Mouse (Mus musculus) liver, embryonic 11.5 days (tissue): ENCODE measurements around the gene Dazap2. TPM values are rescaled to one million over a fixed set of nuclear protein-coding genes. Genes with fewer than 3 reads are reported as not detected.
A peak's percentile ranks its signal among the peaks of the same experiment; 100 is the strongest.

Source experiments
- ATAC-seq: fragments of 200-750 bp; cut with Nextera tagmentation; replicated peaks from 2 replicates; pipeline ENCODE4 v1.8.0; 2017; ENCODE audit warnings: moderate number of reproducible peaks, mild to moderate bottlenecking, moderate TSS enrichment, moderate library complexity; ENCODE audit not compliant: low FRiP score
- DNase-seq: peaks from one replicate; pipeline ENCODE4 v3.0.0-alpha.2; 2017; ENCODE audit warnings: low spot score
- H3K27ac ChIP-seq: fragments of 300-500 bp; sonication (generic); 2 replicates; pipeline ENCODE4 v1.5.1; 2014; ENCODE audit warnings: mild to moderate bottlenecking, low read depth, low read length, control low read depth
- H3K27me3 ChIP-seq: fragments of 300-500 bp; sonication (generic); replicated peaks from 2 replicates; pipeline ENCODE4 v1.6.1; 2014; ENCODE audit warnings: low read length, mixed read lengths; ENCODE audit not compliant: control insufficient read depth, insufficient read depth
- H3K36me3 ChIP-seq: fragments of 300-500 bp; sonication (generic); 2 replicates; pipeline ENCODE4 v1.6.1; 2014; ENCODE audit warnings: mild to moderate bottlenecking, low read length, moderate library complexity, mixed read lengths; ENCODE audit not compliant: control insufficient read depth, insufficient read depth
- H3K4me1 ChIP-seq: fragments of 300-500 bp; sonication (generic); replicated peaks from 2 replicates; pipeline ENCODE4 v1.6.1; 2014; ENCODE audit warnings: low read length, mixed read lengths; ENCODE audit not compliant: control insufficient read depth, insufficient read depth
- H3K4me2 ChIP-seq: fragments of 300-500 bp; sonication (generic); 2 replicates; pipeline ENCODE4 v1.6.1; 2014; ENCODE audit warnings: mild to moderate bottlenecking, control low read depth, moderate library complexity
- H3K4me3 ChIP-seq: fragments of 300-500 bp; sonication (generic); 2 replicates; pipeline ENCODE4 v1.5.1; 2014; ENCODE audit warnings: low read depth, low read length, control low read depth
- H3K9ac ChIP-seq: fragments of 300-500 bp; sonication (generic); 2 replicates; pipeline ENCODE4 v1.6.1; 2014; ENCODE audit warnings: low read depth, low read length, control low read depth
- H3K9me3 ChIP-seq: fragments of 300-500 bp; sonication (generic); 2 replicates; pipeline ENCODE4 v1.6.1; 2016; ENCODE audit warnings: low read length, inconsistent platforms, mixed read lengths; ENCODE audit not compliant: control insufficient read depth
- WGBS: fragments of 180-500 bp; shearing (Covaris S2); extraction: QIAGEN DNeasy Blood & Tissue Kit; methylation state at CpG from one replicate; pipeline ENCODE4 v1.1.7; 2014; 5-methylcytosine and 5-hydroxymethylcytosine counted together
- polyA plus RNA-seq: library from polyadenylated mRNA; unstranded; fragments of >200 nt; fragmentation: Nextera tagmentation; extraction: Ambion mirVana; gene quantifications from 2 replicates; pipeline ENCODE4 v1.2.1, GENCODE M21; 2014

The Dazap2 gene
- polyA plus RNA-seq, 1 experiment from 2014 or later: 256 TPM

GRCm38 (mm10) chr15:100628797-100629196, 13.6 kb downstream of the Dazap2 start:
- no peak overlapping the region for H3K9ac ChIP-seq
- WGBS: 47% methylated on average over 7 of the region's 7 CpGs
- H3K4me2 ChIP-seq: no peak overlapping the region
- no peaks in the 10 kb centered on the region for H3K36me3 ChIP-seq
- H3K27ac ChIP-seq: no peak overlapping the region
- H3K9me3 ChIP-seq: no peaks in the 10 kb centered on the region
- ATAC-seq: no peak
- DNase-seq: no peak
- H3K4me3 ChIP-seq: no peak overlapping the region
- peaks cover 19% of the 10 kb centered on the region for H3K4me1 ChIP-seq
- H3K27me3 ChIP-seq: no peaks in the 10 kb centered on the region; the same call in 1 of the 2 replicates

- Histone ChIP-seq H3K27me3 (peaks cover 9% of the 10 kb centered on the region), H3K9me3 (no peaks in the 10 kb centered on the region), H3K4me3 (no peak overlapping the region), H3K27ac (no peak overlapping the region), H3K4me2 (no peak overlapping the region), H3K9ac (no peak overlapping the region), H3K4me1 (peaks cover 19% of the 10 kb centered on the region), H3K36me3 (no peaks in the 10 kb centered on the region)
- WGBS: 92% methylated on average over 3 of the region's 3 CpGs
- DNase-seq: no peak
- ATAC-seq: no peak
Measured at GRCm38 (mm10) chr15:100630126-100630525, 15.0 kb downstream of the Dazap2 start.

GRCm38 (mm10) chr15:100631454-100632170, 16.5 kb downstream of the Dazap2 start:
- 59% methylated on average over 12 of the region's 12 CpGs for WGBS
- H3K9me3 ChIP-seq: no peaks in the 10 kb centered on the region
- no peak overlapping the region for H3K9ac ChIP-seq
- peaks cover 30% of the 10 kb centered on the region for H3K4me1 ChIP-seq
- no peaks in the 10 kb centered on the region for H3K36me3 ChIP-seq
- no peak overlapping the region for H3K4me3 ChIP-seq
- ATAC-seq: peak; percentile 13; the same call in 1 of the 2 replicates
- no peak overlapping the region for H3K4me2 ChIP-seq
- no peak for DNase-seq
- no peak overlapping the region for H3K27ac ChIP-seq
- peaks cover 24% of the 10 kb centered on the region for H3K27me3 ChIP-seq

GRCm38 (mm10) chr15:100632323-100632722, 17.2 kb downstream of the Dazap2 start:
- ATAC-seq: no peak
- peaks cover 35% of the 10 kb centered on the region for H3K4me1 ChIP-seq
- no peak overlapping the region for H3K27ac ChIP-seq
- WGBS: 65% methylated on average over 5 of the region's 5 CpGs
- no peaks in the 10 kb centered on the region for H3K36me3 ChIP-seq
- H3K4me3 ChIP-seq: no peak overlapping the region
- DNase-seq: no peak
- H3K27me3 ChIP-seq: peaks cover 31% of the 10 kb centered on the region
- H3K9me3 ChIP-seq: no peaks in the 10 kb centered on the region
- H3K9ac ChIP-seq: no peak overlapping the region
- no peak overlapping the region for H3K4me2 ChIP-seq

GRCm38 (mm10) chr15:100633341-100633740, 18.2 kb downstream of the Dazap2 start:
- ATAC-seq (no peak), DNase-seq (no peak)
- H3K9ac ChIP-seq: no peak overlapping the region
- no peaks in the 10 kb centered on the region for H3K9me3 ChIP-seq
- H3K27me3 ChIP-seq: peaks cover 41% of the 10 kb centered on the region
- H3K4me1 ChIP-seq: peaks cover 31% of the 10 kb centered on the region
- no peaks in the 10 kb centered on the region for H3K36me3 ChIP-seq
- H3K4me3 ChIP-seq: no peak overlapping the region
- H3K27ac ChIP-seq: no peak overlapping the region
- 78% methylated on average over 10 of the region's 10 CpGs for WGBS
- no peak overlapping the region for H3K4me2 ChIP-seq

- ATAC-seq (no peak), DNase-seq (no peak)
- WGBS: 10% methylated on average over 9 of the region's 9 CpGs
- peaks cover 43% of the 10 kb centered on the region for H3K27me3 ChIP-seq
- H3K36me3 ChIP-seq: no peaks in the 10 kb centered on the region
- H3K9ac ChIP-seq: no peak overlapping the region
- peak overlapping the region; percentile 97 for H3K4me2 ChIP-seq
- peak overlapping the region; percentile 63; the same call in 1 of the 2 replicates for H3K4me3 ChIP-seq
- H3K4me1 ChIP-seq: peaks cover 29% of the 10 kb centered on the region
- H3K9me3 ChIP-seq: no peaks in the 10 kb centered on the region
- no peak overlapping the region for H3K27ac ChIP-seq
Measured at GRCm38 (mm10) chr15:100635239-100635638, 20.1 kb downstream of the Dazap2 start.

- ATAC-seq: no peak
- H3K27me3 ChIP-seq: peaks cover 43% of the 10 kb centered on the region
- no peak overlapping the region for H3K27ac ChIP-seq
- H3K9me3 ChIP-seq: no peaks in the 10 kb centered on the region
- H3K4me1 ChIP-seq: peaks cover 29% of the 10 kb centered on the region
- DNase-seq: peak; percentile 52
- WGBS: 4% methylated on average over 38 of the region's 38 CpGs
- H3K9ac ChIP-seq: peak overlapping the region; percentile 54
- peak overlapping the region; percentile 97 for H3K4me2 ChIP-seq
- H3K36me3 ChIP-seq: no peaks in the 10 kb centered on the region
- peak overlapping the region; percentile 63 for H3K4me3 ChIP-seq
Measured at GRCm38 (mm10) chr15:100635851-100636645, 20.9 kb downstream of the Dazap2 start.

- Histone ChIP-seq H3K9ac (peak within 1 kb of the TSS; percentile 54), H3K4me1 (peaks cover 23% of the 10 kb centered on the region), H3K9me3 (no peaks in the 10 kb centered on the region), H3K27me3 (peaks cover 43% of the 10 kb centered on the region), H3K4me2 (peak within 1 kb of the TSS; percentile 97), H3K27ac (no peak within 1 kb of the TSS), H3K36me3 (no peaks in the 10 kb centered on the region), H3K4me3 (peak within 1 kb of the TSS; percentile 63)
- DNase-seq (peak; percentile 53), ATAC-seq (peak; percentile 24; the same call in 1 of the 2 replicates)
- under 1% methylated on average over 77 of the region's 77 CpGs for WGBS
Measured at GRCm38 (mm10) chr15:100636700-100637501, 21.8 kb downstream of the Dazap2 start, which contains the start of gene Smagp. Smagp (minus strand) TSS chr15:100636940.
